Mouse (Mus musculus) mouse embryonic stem cell (cell line): ENCODE results near the gene Rora.

Source experiments
- in situ Hi-C, 2 experiments: fragments of 300-500 bp; cut with MboI; formaldehyde crosslinking; loops; 1 replicate in 1 of 2; 3 replicates in 1 of 2; pipeline ENCODE4 v1.14.3; 2019 to 2020; ENCODE audit warnings: low sequenced_read_pairs in 2 of 2, low pct_unique_long_range_greater_than_20kb in 1 of 2, mixed read lengths in 1 of 2; ENCODE audit not compliant: unreplicated experiment in 1 of 2

Gene Rora

GRCm38 (mm10) chr9:69004514-69004913 is 350.9 kb downstream of the Rora start:
- in situ Hi-C loops: no loop called here

GRCm38 (mm10) chr9:69006666-69007065 is 353.1 kb downstream of the Rora start:
- in situ Hi-C loops: no loop called here

GRCm38 (mm10) chr9:69008706-69009105 is 355.1 kb downstream of the Rora start:
- in situ Hi-C loops: no loop called here

GRCm38 (mm10) chr9:69010886-69011285 is 357.3 kb downstream of the Rora start:
- in situ Hi-C loops: no loop called here

- in situ Hi-C loops: no loop called here
Measured at GRCm38 (mm10) chr9:69013186-69013715, 359.7 kb downstream of the Rora start.

GRCm38 (mm10) chr9:69014203-69014602 is 360.6 kb downstream of the Rora start:
- in situ Hi-C loops: no loop called here

- in situ Hi-C loops: no loop called here
Measured at GRCm38 (mm10) chr9:69020381-69020780, 366.8 kb downstream of the Rora start.

GRCm38 (mm10) chr9:69021482-69021881 is 367.9 kb downstream of the Rora start:
- in situ Hi-C loops: no loop called here

- in situ Hi-C loops: no loop called here
Measured at GRCm38 (mm10) chr9:69023314-69023713, 369.7 kb downstream of the Rora start.

GRCm38 (mm10) chr9:69028177-69028576 is 374.6 kb downstream of the Rora start:
- in situ Hi-C loops: no loop called here

GRCm38 (mm10) chr9:69034301-69034871 is 380.8 kb downstream of the Rora start:
- in situ Hi-C loops: no loop called here

GRCm38 (mm10) chr9:69035456-69035855 is 381.9 kb downstream of the Rora start:
- in situ Hi-C loops: no loop called here

- in situ Hi-C loops: no loop called here
Measured at GRCm38 (mm10) chr9:69036296-69036695, 382.7 kb downstream of the Rora start.

- in situ Hi-C loops: no loop called here
Measured at GRCm38 (mm10) chr9:69043920-69044613, 390.5 kb downstream of the Rora start.

- in situ Hi-C loops: no loop called here
Measured at GRCm38 (mm10) chr9:69044614-69045133, 391.1 kb downstream of the Rora start.

- in situ Hi-C loops: no loop called here
Measured at GRCm38 (mm10) chr9:69045908-69046307, 392.3 kb downstream of the Rora start.

- in situ Hi-C loops: no loop called here
Measured at GRCm38 (mm10) chr9:69050856-69051255, 397.3 kb downstream of the Rora start.

- in situ Hi-C loops: no loop called here
Measured at GRCm38 (mm10) chr9:69051890-69052289, 398.3 kb downstream of the Rora start.

GRCm38 (mm10) chr9:69055302-69055701 is 401.7 kb downstream of the Rora start:
- in situ Hi-C loops: no loop called here
